Mouse (Mus musculus) kidney, adult 2 months (tissue): ENCODE results near the gene Tmem106b. TPM values are rescaled to one million over a fixed set of nuclear protein-coding genes. Genes with fewer than 3 reads are reported as not detected.

ENCODE experiments used
- DNase-seq: peaks from one replicate; pipeline ENCODE4 v3.0.0; 2021
- H3K27ac ChIP-seq: fragments of 200-500 bp; 2 replicates; pipeline ENCODE4 v1.5.1; 2012; ENCODE audit warnings: low read depth, low read length, control low read depth, inconsistent platforms; ENCODE audit not compliant: insufficient read depth
- H3K27me3 ChIP-seq: fragments of 200-500 bp; replicated peaks from 2 replicates; pipeline ENCODE4 v1.6.1; 2012; ENCODE audit warnings: mild to moderate bottlenecking, moderate library complexity, low read length, inconsistent platforms; ENCODE audit not compliant: control insufficient read depth, insufficient read depth
- H3K36me3 ChIP-seq: fragments of 200-500 bp; 2 replicates; pipeline ENCODE4 v1.6.1; 2012; ENCODE audit warnings: mild to moderate bottlenecking, moderate library complexity, low read length, inconsistent platforms; ENCODE audit not compliant: control insufficient read depth, insufficient read depth
- H3K4me1 ChIP-seq: fragments of 200-500 bp; 2 replicates; pipeline ENCODE4 v1.6.1; 2011; ENCODE audit warnings: low read length; ENCODE audit not compliant: control insufficient read depth, insufficient read depth
- H3K4me3 ChIP-seq: fragments of 200-500 bp; 2 replicates; pipeline ENCODE4 v1.5.1; 2011; ENCODE audit warnings: mild to moderate bottlenecking, low read depth, low read length, control low read depth; ENCODE audit not compliant: insufficient read depth
- CTCF ChIP-seq: fragments of 200-500 bp; conservative IDR thresholded peaks from 2 replicates; pipeline ENCODE4 v1.5.1; 2011; ENCODE audit warnings: low read depth, mild to moderate bottlenecking, control low read depth, low read length, moderate library complexity, mixed read lengths; ENCODE audit not compliant: insufficient read depth, insufficient read length
- POLR2A ChIP-seq: fragments of 200-500 bp; IDR thresholded peaks from one replicate; pipeline ENCODE4 v1.6.1; 2011; ENCODE audit warnings: low read depth, low read length, control low read depth
- WGBS: fragments of 180-500 bp; shearing (Covaris S2); methylation state at CpG from one replicate; pipeline ENCODE4 v1.1.7; 2018; 5-methylcytosine and 5-hydroxymethylcytosine counted together
- polyA plus RNA-seq: library from polyadenylated mRNA; depleted of rRNA; stranded (reverse); fragments of >200 nt; gene quantifications from 2 replicates; pipeline ENCODE4 v1.2.3, GENCODE M21; 2012; rRNA removed

The Tmem106b gene
- 59.4 and 61.2 TPM in 2 replicates for polyA plus RNA-seq

- Histone ChIP-seq H3K4me1 (peaks cover 6% of the 10 kb centered on the region; the same call in 1 of the 2 replicates), H3K36me3 (peaks cover 9% of the 10 kb centered on the region; the same call in 1 of the 2 replicates), H3K4me3 (peak within 1 kb of the TSS; percentile 87), H3K27me3 (no peaks in the 10 kb centered on the region), H3K27ac (peak within 1 kb of the TSS; percentile 97)
- WGBS, result 3% methylated on average over 61 of the region's 61 CpGs
- TF ChIP-seq POLR2A, result peak; percentile 83
- no peak for TF ChIP-seq CTCF
- DNase-seq, result peak; percentile 98
Observed at GRCm38 (mm10) chr6:13069302-13070146, at the start of gene Tmem106b. Gene Tmem106b (plus strand): TSS chr6:13069759.

GRCm38 (mm10) chr6:13021245-13022100, 48.1 kb upstream of the Tmem106b start:
- no peak for DNase-seq
- WGBS, result 69% methylated on average over 5 of the region's 5 CpGs
- Histone ChIP-seq H3K36me3 (no peaks in the 10 kb centered on the region), H3K4me1 (no peaks in the 10 kb centered on the region), H3K27ac (no peak overlapping the region), H3K27me3 (no peaks in the 10 kb centered on the region), H3K4me3 (no peak overlapping the region)
- TF ChIP-seq POLR2A (no peak), CTCF (no peak)

DNA sequence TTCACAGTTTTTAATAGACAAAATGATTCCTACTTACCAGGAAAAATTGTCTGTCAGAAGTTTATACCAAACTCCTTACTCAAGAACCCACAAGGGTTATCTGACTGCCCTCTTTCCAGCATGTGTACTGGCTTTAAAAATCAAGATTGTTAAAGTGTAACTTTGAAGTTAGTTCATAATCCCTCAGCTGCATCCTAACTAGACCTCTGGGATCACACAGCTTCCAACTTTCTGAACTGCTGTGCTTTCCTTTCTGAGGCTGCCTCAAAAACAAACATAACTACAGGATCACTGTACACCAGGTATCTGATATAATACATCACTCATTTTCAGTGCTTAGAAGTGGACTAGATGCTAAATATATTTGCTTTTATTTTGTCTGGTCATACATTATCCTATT, 39.0 kb upstream of the Tmem106b start:
- no peaks in the 10 kb centered on the region for H3K4me1 ChIP-seq
- no peaks in the 10 kb centered on the region for H3K27me3 ChIP-seq
- H3K27ac ChIP-seq, result no peak overlapping the region
- H3K36me3 ChIP-seq, result no peaks in the 10 kb centered on the region
- DNase-seq, result peak; percentile 45
- no peak overlapping the region for H3K4me3 ChIP-seq
- TF ChIP-seq POLR2A (no peak), CTCF (no peak)

DNA sequence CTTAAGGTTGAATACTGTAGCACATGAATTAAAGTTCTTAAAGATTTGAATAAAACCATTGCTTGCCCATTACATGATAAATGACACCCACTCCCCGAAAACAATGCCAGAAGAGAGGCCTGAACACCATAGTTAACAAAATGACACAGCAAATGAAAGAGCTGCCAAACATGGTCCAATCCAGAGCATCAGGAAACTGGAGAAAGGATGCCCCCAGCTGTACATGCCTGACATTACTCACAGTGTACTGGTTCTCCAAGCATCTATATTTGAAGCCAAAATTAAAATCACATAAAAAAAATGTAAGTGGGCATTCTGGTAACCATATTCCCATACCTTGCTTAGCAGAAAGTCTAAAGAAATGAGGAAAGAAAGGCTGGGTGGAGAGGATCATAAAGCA, 38.6 kb upstream of the Tmem106b start:
- Histone ChIP-seq H3K27ac (peak overlapping the region; percentile 30), H3K36me3 (no peaks in the 10 kb centered on the region), H3K4me3 (no peak overlapping the region), H3K27me3 (no peaks in the 10 kb centered on the region), H3K4me1 (no peaks in the 10 kb centered on the region)
- TF ChIP-seq POLR2A (no peak), CTCF (peak; percentile 46)
- DNase-seq, result peak; percentile 59
- WGBS, result 25% methylated on average over 1 of the region's 1 CpGs

DNA sequence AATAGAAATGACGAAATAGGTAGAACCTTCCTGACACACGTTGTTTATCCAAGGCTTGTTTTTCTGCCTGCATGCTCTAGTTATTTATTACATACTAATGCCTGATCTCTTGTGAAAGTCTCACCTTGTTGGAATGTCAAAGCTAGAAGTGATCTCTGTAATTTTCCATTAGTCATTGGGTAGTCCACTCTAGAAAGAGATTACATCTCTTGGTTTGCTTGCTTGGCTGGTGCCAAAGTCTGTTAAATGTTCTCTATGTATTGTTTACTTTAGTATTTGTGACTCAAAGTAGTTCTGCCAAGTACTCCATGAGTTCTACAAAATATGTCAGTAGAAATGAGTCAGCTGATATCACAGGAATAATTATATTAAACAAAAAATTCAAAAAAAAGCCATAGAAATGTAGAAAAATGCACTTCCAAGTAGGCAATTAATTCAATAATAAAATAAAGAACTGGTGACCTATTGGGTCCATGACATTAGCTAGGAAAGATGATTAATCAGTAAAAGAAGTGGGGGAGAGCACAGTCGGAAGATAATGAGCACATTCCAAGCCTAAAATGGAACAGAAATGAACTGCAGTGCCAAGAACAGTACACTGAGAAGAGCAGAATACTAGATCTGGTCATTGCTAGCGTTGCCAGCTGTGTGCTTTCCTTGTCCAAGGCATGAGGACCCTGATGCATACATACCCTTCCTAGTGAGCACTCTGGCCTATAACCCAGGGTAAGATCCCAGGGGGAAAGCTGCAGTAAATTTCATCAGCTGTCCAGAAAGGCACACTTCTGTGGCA, 17.0 kb upstream of the Tmem106b start:
- peak; percentile 88 for DNase-seq
- H3K27ac ChIP-seq, result peak overlapping the region; percentile 100
- no peak overlapping the region for H3K4me3 ChIP-seq
- H3K36me3 ChIP-seq, result no peaks in the 10 kb centered on the region
- peaks cover 11% of the 10 kb centered on the region for H3K4me1 ChIP-seq
- WGBS, result 12% methylated on average over 4 of the region's 4 CpGs
- no peaks in the 10 kb centered on the region for H3K27me3 ChIP-seq
- no peak for TF ChIP-seq POLR2A
- no peak for TF ChIP-seq CTCF

DNA sequence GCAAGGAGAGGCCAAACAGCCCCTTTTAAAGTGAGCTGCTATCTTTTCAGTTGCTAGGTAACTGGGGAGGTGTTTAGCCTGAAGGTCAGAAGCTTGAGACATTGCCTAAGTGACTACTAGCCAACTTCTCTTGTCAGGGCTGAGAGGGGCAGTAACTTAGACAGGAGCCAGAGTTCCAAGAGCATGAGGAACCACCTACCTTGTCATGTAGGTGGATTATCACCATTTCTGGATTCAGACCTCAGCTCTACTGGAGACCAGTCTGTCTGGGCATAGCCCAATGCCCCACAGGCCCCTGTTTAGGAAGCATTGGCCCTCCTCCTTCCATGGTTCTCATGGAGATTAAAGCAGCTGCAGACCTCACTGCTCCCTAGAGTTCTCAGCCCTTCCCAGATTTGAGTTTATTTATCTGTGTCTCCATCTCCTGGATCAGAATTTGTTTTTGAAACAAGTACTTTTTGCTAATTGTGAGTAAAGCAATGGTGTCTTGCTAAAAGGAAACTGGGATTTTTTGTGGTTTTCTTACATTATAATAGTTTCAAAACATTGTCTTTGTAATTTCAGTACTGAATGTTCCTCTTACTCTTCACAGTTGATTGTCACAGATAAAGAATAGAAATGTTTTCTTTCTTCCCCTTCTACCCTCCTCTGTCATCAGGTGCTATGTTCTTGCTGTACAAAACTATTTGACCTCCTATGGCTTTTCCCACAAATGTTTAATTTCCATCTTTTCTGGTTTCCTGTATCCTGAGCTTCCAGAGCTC, 8.1 kb upstream of the Tmem106b start:
- peaks cover 25% of the 10 kb centered on the region; the same call in 1 of the 2 replicates for H3K4me1 ChIP-seq
- no peak for TF ChIP-seq CTCF
- TF ChIP-seq POLR2A, result no peak

More for the DNA sequence above, 8.1 kb upstream of the Tmem106b start:
- H3K27ac ChIP-seq, result peak overlapping the region; percentile 83
- no peaks in the 10 kb centered on the region for H3K27me3 ChIP-seq
- DNase-seq, result no peak
- no peak overlapping the region for H3K4me3 ChIP-seq
- H3K36me3 ChIP-seq, result no peaks in the 10 kb centered on the region
